Mouse (Mus musculus) forelimb bud, embryonic 11.5 days (tissue): Measurements from ENCODE around the gene Dgke.
"Not testable (repeated sequence)": the region's sequence is repeated elsewhere in the genome, so short reads cannot be mapped to it uniquely, and the experiment has no call there.

Source experiments
- DNase-seq: peaks from one replicate; pipeline ENCODE4 v3.0.0-alpha.2; 2012; ENCODE audit warnings: low read depth, low spot score

Gene Dgke

DNA sequence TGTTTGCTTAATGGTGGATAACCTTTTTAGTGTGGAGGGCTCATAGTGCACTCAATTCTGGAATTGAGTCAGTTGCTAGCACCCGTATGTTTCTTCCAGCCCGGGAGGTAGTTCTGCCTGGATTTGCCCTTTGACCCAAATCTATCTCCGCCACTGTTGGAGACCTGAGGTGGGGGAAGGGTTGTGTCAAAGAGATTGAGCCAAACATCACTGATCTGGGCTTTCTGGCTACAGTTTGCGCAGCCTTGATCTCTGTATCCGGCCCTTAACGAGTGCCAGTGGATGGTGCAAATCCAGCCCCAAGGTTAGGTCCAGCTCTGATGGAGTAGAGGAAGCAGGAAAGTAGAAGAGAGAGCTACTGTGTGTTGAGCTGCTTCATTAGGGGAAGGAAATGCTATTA, 63.6 kb downstream of the Dgke start:
- DNase-seq: no peak

DNA sequence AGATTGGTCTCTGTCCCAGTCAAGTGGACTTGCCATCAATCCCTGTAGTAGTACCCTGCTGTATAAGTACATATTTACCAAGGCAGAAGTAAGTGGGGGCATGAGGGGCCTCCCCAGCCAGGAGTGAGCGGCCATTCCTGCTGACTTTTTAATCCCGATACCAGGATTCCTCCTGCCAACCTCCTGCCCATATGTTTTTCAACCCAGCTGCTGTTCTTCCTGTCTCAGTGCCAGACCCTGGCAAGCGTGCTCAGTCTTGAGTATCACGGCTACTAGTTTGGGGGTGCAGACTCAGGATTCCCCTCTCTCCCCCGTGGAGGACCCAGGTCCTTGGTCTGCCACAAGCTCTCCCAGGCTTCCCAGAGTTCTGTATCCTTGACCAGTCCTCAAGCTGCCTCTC, 64.0 kb downstream of the Dgke start:
- no peak for DNase-seq

DNA sequence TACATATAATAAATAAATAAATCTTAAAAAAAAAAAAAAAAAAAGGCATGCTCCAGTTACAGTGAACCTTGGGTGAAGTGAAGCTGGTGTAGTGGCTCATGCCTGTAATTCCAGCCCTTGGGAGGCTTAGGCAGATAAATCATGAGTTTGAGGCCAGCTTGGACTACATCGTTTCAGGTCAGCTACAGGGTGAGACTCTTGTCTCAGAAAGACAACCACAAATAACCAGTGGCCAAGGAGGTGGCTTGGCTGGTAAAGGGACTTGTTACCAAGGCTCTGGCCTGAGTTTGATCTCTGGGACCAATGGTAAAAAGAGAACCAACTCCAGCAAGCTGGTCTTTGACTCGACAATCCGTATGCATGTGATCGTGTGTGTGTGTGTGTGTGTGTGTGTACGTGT, 64.6 kb downstream of the Dgke start:
- no peak for DNase-seq

DNA sequence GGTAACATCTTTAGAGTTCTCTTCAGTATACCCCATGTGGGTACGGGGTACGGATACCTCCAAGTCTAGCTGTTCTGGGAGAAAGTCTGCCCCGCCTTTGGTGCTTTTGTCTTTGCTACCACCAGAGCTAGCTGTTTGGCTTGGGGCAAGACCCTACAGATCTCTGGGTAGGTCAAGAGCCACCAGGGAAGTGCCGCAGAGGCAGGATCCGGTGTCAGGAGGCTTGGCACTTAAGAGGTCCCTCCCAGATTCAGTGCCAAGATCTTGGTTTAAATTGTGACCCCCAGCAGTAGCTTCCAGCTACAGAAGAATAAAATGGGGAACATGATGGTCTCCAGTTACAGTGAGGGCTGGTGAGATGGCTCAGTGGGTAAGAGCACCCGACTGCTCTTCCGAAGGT, 65.1 kb downstream of the Dgke start:
- no peak for DNase-seq

DNA sequence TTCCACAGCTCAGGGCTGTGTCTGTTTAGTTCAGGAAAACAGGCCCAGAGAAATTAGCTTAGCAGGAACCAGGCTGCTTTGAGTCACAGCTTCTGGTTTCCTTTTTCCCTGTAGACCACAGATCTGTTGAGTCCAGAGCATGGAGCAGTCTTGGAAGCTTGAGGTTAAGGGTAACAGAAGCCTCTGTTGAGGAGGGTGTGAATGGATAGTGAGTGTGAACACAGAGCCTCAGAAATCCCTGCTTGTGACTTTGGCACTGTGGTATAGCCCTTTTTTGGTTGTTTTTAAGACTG, 66.2 kb downstream of the Dgke start:
- no peak for DNase-seq

DNA sequence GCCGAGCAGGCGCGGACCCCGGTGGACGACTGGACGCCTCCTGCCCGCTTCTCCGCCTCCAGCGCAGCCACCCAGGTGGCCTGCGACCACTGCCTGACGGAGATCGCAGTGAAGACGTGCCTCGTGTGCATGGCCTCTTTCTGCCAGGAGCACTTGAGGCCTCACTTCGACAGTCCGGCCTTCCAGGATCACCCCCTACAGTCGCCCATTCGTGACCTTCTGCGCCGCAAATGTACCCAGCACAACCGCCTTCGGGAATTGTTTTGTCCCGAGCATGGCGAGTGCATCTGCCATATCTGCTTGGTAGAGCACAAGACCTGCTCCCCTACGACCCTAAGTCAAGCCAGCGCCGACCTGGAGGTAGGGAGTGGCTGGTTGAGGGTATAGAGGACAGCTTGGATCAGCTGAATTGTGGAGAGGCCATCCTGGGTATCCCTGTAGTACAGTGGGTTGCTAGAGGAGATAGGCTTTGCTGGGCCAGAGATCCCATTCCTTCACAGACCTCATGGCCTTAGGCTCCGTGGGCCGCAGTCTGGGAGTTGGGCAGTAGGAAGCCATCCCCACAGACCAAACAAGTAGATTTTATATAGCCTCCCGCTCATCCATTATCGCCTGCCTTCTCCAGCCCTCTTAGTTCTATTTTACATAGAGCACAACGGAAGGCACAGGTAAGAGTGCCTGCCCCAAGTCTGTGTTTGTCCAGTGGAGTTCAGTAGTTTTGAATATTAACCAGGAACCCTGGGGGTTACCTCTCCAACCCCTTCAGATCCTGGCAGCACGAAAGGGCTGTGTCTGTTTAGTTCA, 66.7 kb downstream of the Dgke start:
- no peak for DNase-seq

DNA sequence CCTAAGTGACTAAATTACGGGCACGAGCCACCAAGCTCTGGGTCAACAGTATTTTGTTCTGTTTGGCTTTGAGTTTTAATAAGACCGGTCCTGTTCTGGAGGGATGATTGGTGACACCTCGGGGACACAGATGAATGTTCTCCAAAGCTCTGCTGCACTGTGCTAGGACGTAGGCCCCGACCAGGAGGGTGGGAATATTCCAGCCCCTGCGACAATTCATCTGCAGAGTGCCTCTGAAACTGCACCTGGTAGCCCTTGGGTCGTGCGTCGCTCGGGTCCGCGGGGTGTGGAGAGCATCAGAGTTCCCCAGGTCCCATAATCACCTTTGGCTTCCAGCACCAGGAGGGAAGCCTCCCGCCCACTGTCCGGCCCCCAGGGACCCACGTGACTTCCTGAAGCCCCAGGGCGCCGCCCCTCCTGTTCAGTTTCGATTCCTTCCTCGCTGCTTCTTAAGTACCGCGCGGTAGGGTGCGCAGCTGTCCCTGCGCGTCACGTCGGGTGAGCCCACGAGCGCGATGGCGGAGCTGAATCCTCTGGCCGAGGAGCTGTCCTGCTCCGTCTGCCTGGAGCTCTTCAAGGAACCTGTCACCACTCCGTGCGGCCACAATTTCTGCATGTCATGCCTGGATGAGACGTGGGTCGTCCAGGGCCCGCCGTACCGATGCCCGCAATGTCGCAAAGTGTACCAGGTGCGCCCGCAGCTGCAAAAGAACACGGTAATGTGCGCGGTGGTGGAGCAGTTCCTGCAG, 67.5 kb downstream of the Dgke start, which contains the start of gene Trim25:
Gene Trim25 (plus strand): TSS at position 403 of the 749 bp plus-strand sequence.
- DNase-seq: peak; percentile 63

DNA sequence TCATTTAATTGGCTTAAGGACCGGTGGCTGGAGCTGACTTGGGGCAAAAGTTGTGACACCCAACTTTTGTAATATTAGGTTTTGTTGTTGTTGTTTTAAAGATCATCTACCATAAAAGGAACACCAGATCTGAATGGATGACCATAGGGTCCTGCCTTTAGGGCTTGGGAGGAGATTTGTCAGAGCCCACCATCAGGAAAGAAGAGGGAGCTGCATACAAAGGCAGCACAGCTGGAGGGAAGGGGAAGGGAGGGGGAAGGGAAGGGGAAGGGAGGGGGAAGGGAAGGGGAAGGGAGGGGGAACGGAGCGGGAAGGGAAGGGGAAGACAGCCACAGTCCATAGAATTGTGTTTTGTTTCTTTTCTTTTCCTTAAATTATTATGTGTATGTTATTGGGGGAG, 68.2 kb downstream of the Dgke start:
- DNase-seq: no peak

DNA sequence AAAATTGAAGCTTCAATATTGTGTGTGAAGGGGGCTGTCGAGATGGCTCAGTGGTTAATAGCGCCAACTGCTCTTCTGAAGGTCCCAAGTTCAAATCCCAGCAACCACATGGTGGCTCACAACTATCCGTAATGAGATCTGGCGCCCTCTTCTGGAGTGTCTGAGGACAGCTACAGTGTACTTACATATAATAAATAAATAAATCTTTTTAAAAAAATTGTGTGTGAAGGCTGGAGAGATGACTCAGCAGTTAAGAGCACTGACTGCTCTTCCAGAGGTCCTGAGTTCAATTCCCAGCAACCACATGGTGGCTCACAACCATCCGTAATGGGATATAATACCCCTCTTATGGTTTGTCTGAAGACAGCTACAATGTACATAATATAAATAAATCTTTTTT, 69.3 kb downstream of the Dgke start:
- DNase-seq: not testable (repeated sequence)

DNA sequence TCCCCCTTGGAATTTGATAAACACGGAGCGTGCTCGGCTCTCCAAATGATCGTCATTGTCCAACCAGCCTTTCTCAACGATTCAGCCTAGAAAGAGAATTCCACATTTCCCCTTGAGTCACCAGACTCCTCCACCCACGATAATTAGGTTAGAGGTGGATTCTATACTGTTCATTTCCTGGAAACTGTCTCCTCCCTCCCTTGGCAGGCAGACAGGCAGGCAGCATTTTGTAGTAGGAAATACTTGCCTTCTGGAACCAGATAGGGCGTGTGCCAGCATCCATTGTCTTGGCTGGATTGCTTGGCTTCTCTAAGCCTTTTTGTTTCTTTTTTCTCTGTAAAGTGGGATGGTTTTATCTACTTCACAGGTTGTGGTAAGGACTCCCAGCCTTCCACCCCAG, 70.2 kb downstream of the Dgke start:
- no peak for DNase-seq

DNA sequence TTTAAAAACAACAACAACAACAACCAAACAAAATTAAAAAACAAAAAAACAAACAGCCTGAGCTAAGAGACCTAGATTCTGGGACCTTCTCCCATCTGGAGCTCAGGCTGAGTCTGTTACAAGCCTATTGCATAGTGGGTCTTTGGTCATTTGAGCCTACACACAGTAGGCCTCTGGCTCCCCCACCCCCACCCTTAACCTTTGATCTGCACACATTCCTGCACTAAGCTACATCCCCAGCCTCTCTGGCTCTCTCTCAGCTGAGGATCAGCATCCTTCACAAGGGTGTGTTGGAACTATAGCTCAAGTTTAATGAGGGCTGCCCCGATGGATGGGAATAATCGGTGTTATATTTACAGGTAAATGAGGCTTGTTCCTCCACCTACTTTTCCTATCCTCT, 71.0 kb downstream of the Dgke start:
- no peak for DNase-seq

DNA sequence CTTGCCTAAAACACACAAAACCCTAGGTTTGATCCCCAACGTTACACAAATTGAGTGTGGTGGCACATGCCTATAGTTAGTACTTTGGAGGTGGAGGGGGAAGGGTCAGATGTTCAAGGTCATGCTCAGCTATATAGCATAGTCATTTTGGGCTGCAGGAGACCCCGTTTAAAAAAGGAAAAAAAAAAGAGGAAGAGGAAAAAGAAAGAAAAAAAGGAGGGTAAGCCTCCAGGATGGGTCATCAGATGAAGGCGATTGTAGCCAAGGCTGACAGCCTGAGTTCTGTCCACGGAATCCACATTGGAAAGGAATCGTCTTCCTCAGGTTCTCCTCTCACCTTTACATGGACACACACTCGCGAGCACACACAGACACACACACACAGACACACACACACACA, 72.2 kb downstream of the Dgke start:
- DNase-seq: no peak

DNA sequence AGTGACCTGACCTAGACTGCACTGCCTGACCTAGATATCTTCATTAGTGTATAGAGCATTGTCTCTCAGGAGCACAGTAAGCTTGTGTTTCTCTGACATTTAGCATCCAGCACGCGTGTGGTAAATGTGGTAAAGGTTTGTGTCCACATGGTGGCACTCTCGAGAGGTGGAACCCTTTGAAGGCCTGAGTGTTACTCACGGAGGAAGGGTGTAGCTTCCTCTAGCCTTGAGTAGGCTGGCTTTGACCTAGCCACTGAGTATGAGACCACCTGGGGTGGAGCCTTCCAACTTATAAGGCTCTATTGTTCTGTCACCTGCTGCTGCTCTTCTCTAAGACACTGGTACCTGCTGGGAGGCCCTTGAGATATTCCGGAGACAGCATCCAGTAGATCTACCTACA, 73.0 kb downstream of the Dgke start:
- DNase-seq: no peak

DNA sequence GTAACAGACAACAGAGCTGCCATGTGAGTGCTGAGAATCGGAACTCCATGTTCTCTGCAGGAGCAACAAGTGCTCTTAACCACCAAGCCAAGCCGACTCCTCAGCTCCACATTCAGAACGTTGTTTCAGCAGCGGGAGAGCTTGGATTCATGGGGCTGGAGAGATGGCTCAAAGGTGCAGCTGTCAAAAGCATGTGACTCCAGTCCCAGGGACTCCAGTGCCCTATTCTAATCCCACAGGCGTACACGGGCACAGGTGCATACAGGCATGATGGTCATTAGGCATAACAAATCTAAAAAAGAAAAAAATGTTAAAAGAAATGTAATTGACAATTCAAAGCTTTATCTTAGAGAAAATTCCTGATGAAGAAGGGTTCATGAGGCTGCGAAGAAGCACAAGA, 73.5 kb downstream of the Dgke start:
- DNase-seq: no peak

DNA sequence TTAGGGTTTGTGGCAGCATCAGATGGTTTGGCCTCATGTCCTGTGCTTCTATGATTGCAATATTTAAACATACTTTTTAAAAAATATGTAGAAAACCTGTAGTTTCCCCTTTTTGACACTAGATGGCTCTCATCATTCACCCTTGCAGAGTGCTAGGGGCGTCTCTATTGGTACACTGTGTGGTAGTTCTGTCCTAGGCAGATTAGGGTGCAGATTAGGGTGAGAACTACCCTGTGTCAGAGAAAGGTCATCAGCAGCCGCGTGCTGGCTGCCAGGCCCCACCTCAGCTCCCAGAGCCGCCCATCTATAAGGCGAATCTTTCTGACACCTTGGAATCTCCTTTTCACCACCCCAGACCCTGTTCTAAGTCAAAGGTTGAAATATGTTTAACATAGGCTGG, 77.1 kb downstream of the Dgke start:
- DNase-seq: no peak

DNA sequence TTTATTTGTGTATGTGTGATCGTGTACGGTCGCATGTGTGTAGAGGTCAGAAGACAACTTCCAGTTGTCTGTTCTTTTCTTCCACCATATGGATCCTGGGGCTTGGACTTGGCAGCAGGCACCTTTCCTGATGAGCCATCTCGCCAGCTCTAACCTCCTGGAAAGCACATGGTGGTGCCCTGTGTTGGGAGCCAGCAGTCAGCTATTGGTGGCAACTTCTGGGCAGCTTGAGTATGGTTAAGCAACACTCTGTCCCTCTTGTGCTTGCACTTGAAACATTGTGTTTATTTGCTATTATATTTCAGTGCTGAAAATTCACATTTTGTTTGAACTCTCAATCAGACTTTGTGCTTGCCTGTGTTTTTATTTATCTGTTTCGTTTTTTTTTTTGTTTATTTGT, 77.7 kb downstream of the Dgke start:
- DNase-seq: no peak

DNA sequence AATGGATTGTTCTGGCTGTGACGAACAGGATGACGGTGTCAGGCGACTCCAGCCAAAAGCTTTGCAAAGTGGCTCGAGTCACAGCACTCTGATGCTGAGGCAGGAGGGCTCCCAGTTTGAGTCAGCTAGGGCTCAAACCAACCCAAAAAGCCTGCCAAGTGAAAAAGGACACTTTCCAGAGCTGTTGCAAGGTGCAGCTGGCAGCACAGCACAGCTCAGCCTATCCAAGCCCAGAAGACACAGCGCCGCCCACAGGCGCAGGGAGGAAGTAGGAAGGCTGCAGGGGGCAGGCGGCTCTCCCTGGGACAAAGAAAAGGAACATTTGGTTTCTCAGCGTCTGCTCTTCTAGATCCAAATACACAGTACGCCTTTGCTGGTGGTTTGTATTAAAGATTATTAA, 80.0 kb downstream of the Dgke start:
- DNase-seq: no peak
